Mouse (Mus musculus) embryonic fibroblast, embryonic 13.5 days (primary cell): ENCODE results near the gene Polr2b. TPM values are rescaled to one million over a fixed set of nuclear protein-coding genes. Genes with fewer than 3 reads are reported as not detected.
A peak's percentile ranks its signal among the peaks of the same experiment; 100 is the strongest.

Source experiments
- H3K27ac ChIP-seq: 2 replicates; pipeline ENCODE4 v1.5.1; 2012; ENCODE audit warnings: low read length, control low read depth, inconsistent platforms; ENCODE audit not compliant: insufficient read depth
- H3K4me1 ChIP-seq: 2 replicates; pipeline ENCODE4 v1.6.1; 2011; ENCODE audit warnings: low read length; ENCODE audit not compliant: control insufficient read depth, insufficient read depth
- H3K4me3 ChIP-seq: 2 replicates; pipeline ENCODE4 v1.5.1; 2011; ENCODE audit warnings: mild to moderate bottlenecking, control low read depth, low read length; ENCODE audit not compliant: insufficient read depth
- CTCF ChIP-seq: IDR thresholded peaks from 2 replicates; pipeline ENCODE4 v1.5.1; 2011; ENCODE audit warnings: mild to moderate bottlenecking, control low read depth, low read length, moderate library complexity, borderline replicate concordance; ENCODE audit not compliant: insufficient read depth
- POLR2A ChIP-seq: IDR thresholded peaks from 2 replicates; pipeline ENCODE4 v1.6.1; 2011; ENCODE audit warnings: low read depth, mild to moderate bottlenecking, control low read depth, low read length, moderate library complexity
- polyA plus RNA-seq: library from polyadenylated mRNA; stranded (reverse); fragments of >200 nt; gene quantifications from 2 replicates; pipeline ENCODE4 v1.2.4, GENCODE M21; 2011; ENCODE audit warnings: low read depth; ENCODE audit not compliant: missing spikeins, insufficient read length

Polr2b gene
- polyA plus RNA-seq, 1 experiment: 84.9 TPM

GRCm38 (mm10) chr5:77359971-77360370 is 50.0 kb downstream of the Polr2b start:
- H3K4me3 ChIP-seq: no peak overlapping the region
- peaks cover 29% of the 10 kb centered on the region for H3K4me1 ChIP-seq
- TF ChIP-seq POLR2A (no peak), CTCF (no peak)
- H3K27ac ChIP-seq: peak overlapping the region; percentile 21; the same call in 1 of the 2 replicates

- Histone ChIP-seq H3K4me3 (no peak overlapping the region), H3K27ac (peak overlapping the region; percentile 76), H3K4me1 (peaks cover 29% of the 10 kb centered on the region)
- no peak for TF ChIP-seq CTCF
Measured at GRCm38 (mm10) chr5:77361006-77361405, 51.1 kb downstream of the Polr2b start.

- peaks cover 28% of the 10 kb centered on the region for H3K4me1 ChIP-seq
- peak overlapping the region; percentile 76; the same call in 1 of the 2 replicates for H3K27ac ChIP-seq
- H3K4me3 ChIP-seq: no peak overlapping the region
- TF ChIP-seq POLR2A (no peak), CTCF (no peak)
Measured at GRCm38 (mm10) chr5:77362120-77362519, 52.2 kb downstream of the Polr2b start.

- Histone ChIP-seq H3K4me3 (no peak overlapping the region), H3K27ac (peak overlapping the region; percentile 43), H3K4me1 (peaks cover 32% of the 10 kb centered on the region)
- TF ChIP-seq POLR2A (no peak), CTCF (no peak)
Measured at GRCm38 (mm10) chr5:77363650-77364049, 53.7 kb downstream of the Polr2b start.

GRCm38 (mm10) chr5:77364443-77365038 is 54.6 kb downstream of the Polr2b start:
- H3K27ac ChIP-seq: peak overlapping the region; percentile 61; the same call in 1 of the 2 replicates
- H3K4me3 ChIP-seq: no peak overlapping the region
- H3K4me1 ChIP-seq: peaks cover 35% of the 10 kb centered on the region
- TF ChIP-seq CTCF (no peak), POLR2A (no peak)

GRCm38 (mm10) chr5:77366313-77366712 is 56.4 kb downstream of the Polr2b start:
- H3K4me1 ChIP-seq: peaks cover 32% of the 10 kb centered on the region
- no peak overlapping the region for H3K4me3 ChIP-seq
- H3K27ac ChIP-seq: peak overlapping the region; percentile 12; the same call in 1 of the 2 replicates
- no peak for TF ChIP-seq CTCF
- no peak for TF ChIP-seq POLR2A

- Histone ChIP-seq H3K4me1 (peaks cover 33% of the 10 kb centered on the region), H3K27ac (peak overlapping the region; percentile 81), H3K4me3 (no peak overlapping the region)
- TF ChIP-seq CTCF: no peak
- no peak for TF ChIP-seq POLR2A
Measured at GRCm38 (mm10) chr5:77367145-77367544, 57.2 kb downstream of the Polr2b start.

GRCm38 (mm10) chr5:77367682-77368081 is 57.7 kb downstream of the Polr2b start:
- peak overlapping the region; percentile 81 for H3K27ac ChIP-seq
- no peak overlapping the region for H3K4me3 ChIP-seq
- TF ChIP-seq POLR2A (no peak), CTCF (no peak)
- H3K4me1 ChIP-seq: peaks cover 35% of the 10 kb centered on the region

GRCm38 (mm10) chr5:77368194-77368593 is 58.2 kb downstream of the Polr2b start:
- Histone ChIP-seq H3K27ac (peak overlapping the region; percentile 81), H3K4me3 (no peak overlapping the region), H3K4me1 (peaks cover 30% of the 10 kb centered on the region)
- TF ChIP-seq POLR2A (no peak), CTCF (no peak)

GRCm38 (mm10) chr5:77369394-77369793 is 59.4 kb downstream of the Polr2b start:
- TF ChIP-seq CTCF: no peak
- no peak for TF ChIP-seq POLR2A
- H3K4me3 ChIP-seq: no peak overlapping the region
- peaks cover 32% of the 10 kb centered on the region for H3K4me1 ChIP-seq
- peak overlapping the region; percentile 81 for H3K27ac ChIP-seq

GRCm38 (mm10) chr5:77370378-77370892 is 60.5 kb downstream of the Polr2b start:
- H3K4me1 ChIP-seq: peaks cover 34% of the 10 kb centered on the region
- no peak overlapping the region for H3K27ac ChIP-seq
- TF ChIP-seq POLR2A (no peak), CTCF (no peak)
- H3K4me3 ChIP-seq: no peak overlapping the region
